Mouse (Mus musculus): ENCODE measurements around the gene Sstr2.

The Sstr2 gene

GRCm38 (mm10) chr11:113618672-113619419 lies at the start of gene Sstr2:
TSS of gene Sstr2 (plus strand) at chr11:113619342.
- peak; percentile 43 for DNase-seq (ENCODE audit: low spot score)

DNA sequence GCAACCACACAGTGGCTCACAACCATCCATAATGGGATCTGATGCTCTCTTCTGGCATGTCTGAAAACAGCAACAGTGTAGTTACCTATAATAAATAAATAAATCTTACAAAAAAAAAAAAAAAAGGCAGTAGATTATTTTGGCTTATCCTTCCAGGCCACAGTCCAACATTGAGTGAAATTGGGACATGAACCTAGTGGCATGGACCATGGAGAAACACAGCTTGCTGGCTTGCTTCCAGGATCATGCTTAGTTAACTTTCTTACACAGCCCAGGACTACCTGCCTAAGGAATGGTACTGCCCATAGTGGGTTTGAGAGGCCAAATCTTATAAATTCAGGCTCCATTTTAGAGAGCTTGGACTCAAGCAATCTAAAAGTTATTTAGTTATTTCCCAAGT lies 47.5 kb upstream of the Sstr2 start:
- no peak for DNase-seq (ENCODE audit: low spot score)

- no peak for DNase-seq (ENCODE audit: low spot score)
Measured at GRCm38 (mm10) chr11:113572641-113573040, 46.5 kb upstream of the Sstr2 start.

- DNase-seq (ENCODE audit: low spot score) = no peak
Measured at GRCm38 (mm10) chr11:113577221-113577620, 41.9 kb upstream of the Sstr2 start.

GRCm38 (mm10) chr11:113583879-113584661 lies 35.1 kb upstream of the Sstr2 start:
- DNase-seq (ENCODE audit: low spot score) = no peak

- DNase-seq (ENCODE audit: low spot score) = no peak
Measured at GRCm38 (mm10) chr11:113586423-113586822, 32.7 kb upstream of the Sstr2 start.

GRCm38 (mm10) chr11:113588936-113589335 lies 30.2 kb upstream of the Sstr2 start:
- no peak for DNase-seq (ENCODE audit: low spot score)

GRCm38 (mm10) chr11:113595144-113595543 lies 24.0 kb upstream of the Sstr2 start:
- DNase-seq (ENCODE audit: low spot score) = no peak

DNA sequence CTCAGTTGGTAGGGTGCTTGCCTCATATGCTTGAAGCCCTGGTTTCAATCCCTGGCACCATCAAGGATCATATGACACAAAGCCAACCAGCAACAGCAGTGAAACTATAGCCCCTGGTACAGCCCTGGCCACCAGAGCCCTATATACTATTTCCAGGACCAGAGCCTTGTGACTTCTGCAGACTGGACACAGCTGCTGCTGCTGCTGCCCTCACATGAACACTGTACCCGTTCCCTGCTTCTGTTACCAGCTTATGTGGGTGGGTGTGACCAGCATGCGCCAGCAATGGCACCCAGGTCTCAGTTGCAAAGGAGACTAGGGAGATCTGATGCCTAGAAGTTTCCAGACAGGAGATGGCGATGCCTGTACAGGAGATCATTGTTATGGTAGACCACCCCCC lies 21.5 kb upstream of the Sstr2 start:
- no peak for DNase-seq (ENCODE audit: low spot score)

- DNase-seq (ENCODE audit: low spot score) = no peak
Measured at GRCm38 (mm10) chr11:113600526-113601245, 18.5 kb upstream of the Sstr2 start.

GRCm38 (mm10) chr11:113601616-113602343 lies 17.4 kb upstream of the Sstr2 start:
- no peak for DNase-seq (ENCODE audit: low spot score)

DNA sequence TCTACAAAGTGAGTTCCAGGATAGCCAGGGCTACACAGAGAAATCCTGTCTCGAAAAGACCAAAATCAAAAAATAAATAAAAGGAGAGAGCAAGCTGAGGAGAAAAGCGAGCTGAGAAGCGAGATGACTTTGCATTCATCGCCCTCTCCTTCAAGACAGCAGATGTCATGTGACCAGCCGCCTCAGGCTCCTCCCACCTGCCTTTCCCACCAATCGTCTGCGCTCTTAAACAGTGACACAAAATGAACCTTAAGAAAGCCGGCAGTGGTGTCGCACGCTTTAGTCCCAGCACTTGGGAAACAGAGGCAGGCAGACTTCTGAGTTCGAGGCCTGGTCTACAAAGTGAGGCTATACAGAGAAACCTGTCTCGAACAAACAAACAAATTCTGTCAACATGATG lies 11.6 kb upstream of the Sstr2 start:
- DNase-seq (ENCODE audit: low spot score) = no peak

GRCm38 (mm10) chr11:113609581-113609980 lies 9.6 kb upstream of the Sstr2 start:
- no peak for DNase-seq (ENCODE audit: low spot score)

- no peak for DNase-seq (ENCODE audit: low spot score)
Measured at GRCm38 (mm10) chr11:113610266-113610665, 8.9 kb upstream of the Sstr2 start.

- DNase-seq (ENCODE audit: low spot score) = no peak
Measured at GRCm38 (mm10) chr11:113611112-113611646, 8.0 kb upstream of the Sstr2 start.

GRCm38 (mm10) chr11:113611664-113612611 lies 7.2 kb upstream of the Sstr2 start:
- DNase-seq (ENCODE audit: low spot score) = no peak

DNA sequence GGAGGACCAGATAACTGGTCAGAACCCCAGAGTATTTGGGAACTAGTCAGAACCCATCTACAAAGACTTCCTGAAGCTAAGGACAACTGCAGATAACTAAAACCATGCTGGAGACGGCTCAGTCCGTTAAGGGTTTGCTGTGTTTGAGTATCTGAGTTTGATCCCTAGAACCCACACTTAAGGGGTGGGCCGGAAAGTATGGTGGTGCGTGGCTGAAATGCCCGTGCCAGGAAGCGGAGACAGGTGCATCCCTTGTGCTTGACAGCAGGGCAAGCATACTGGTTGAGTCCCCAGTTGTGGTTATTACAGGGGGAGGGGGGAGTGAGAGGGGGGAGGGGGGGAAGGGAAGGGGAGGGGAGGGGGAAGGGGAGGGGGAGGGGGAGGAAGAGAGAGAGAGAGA lies 4.7 kb upstream of the Sstr2 start:
- no peak for DNase-seq (ENCODE audit: low spot score)

DNA sequence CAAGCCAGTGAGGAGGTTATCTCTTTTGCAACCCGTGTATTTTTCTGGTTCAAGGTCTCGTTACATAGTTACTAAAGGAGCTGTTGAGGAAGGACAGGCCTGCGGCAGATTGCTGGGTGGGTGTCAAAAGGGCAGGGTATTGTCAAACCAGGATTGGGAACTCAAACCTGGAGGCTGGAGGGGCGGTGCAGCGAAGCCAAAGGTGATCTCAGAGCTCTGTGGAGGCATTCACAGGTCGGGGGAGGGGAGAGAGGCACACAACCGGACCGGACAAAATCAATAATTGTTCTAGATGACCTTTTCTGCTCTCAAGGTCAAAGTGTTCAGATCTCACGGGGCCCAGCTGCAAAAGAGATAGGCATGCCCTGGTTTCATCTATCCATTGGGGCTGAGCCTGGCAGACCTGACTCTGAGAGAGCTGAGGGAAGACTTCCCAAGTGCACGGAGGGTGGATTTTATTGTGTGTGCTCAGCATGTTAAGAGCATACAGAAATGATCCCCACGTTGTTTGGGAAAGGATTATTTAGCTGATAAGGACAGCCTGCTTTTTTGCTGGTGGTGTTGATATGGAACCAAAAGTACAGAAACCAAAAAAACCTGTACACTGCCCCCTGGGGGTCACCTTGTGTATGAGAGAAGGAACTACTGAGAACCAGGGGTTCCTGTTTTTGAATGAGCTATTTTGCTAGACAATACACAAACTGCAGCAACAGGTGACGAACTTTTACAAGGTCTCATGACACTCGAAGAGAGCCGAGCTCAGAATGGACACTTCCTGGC lies 1.8 kb upstream of the Sstr2 start:
- peak; percentile 65 for DNase-seq (ENCODE audit: low spot score)

DNA sequence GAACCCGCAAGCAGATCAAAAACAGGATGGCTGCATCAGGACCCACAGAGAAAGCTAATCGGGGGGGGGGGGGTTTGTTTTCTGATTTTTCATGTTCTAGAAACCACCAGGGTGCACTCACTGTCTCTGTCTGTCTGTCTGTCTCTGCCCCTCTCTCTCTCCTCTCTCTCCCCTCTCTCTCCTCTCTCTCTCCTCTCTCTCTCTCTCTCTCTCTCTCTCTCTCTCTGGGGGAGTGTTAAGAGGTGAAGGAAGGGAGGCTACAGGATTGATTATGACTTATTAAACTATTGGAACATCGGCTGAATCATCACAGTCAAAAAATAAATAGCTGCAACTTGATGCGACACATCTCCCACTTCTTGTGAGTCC lies 855 bp upstream of the Sstr2 start:
- no peak for DNase-seq (ENCODE audit: low spot score)
